Mouse (Mus musculus) small intestine, adult 2 months (tissue): Measurements from ENCODE around the gene Bnipl.

Experiments used
- CTCF ChIP-seq: fragments of 200-500 bp; IDR thresholded peaks from 2 replicates; pipeline ENCODE4 v1.5.1; 2012; ENCODE audit warnings: low read depth, mild to moderate bottlenecking, control low read depth, inconsistent platforms, low read length, moderate library complexity, mixed read lengths; ENCODE audit not compliant: insufficient replicate concordance, insufficient read length; ENCODE audit errors: extremely low read depth
- POLR2A ChIP-seq: fragments of 200-500 bp; IDR thresholded peaks from 2 replicates; pipeline ENCODE4 v1.6.1; 2012; ENCODE audit warnings: low read depth, mild to moderate bottlenecking, control low read depth, inconsistent platforms, low read length, moderate library complexity

DNA sequence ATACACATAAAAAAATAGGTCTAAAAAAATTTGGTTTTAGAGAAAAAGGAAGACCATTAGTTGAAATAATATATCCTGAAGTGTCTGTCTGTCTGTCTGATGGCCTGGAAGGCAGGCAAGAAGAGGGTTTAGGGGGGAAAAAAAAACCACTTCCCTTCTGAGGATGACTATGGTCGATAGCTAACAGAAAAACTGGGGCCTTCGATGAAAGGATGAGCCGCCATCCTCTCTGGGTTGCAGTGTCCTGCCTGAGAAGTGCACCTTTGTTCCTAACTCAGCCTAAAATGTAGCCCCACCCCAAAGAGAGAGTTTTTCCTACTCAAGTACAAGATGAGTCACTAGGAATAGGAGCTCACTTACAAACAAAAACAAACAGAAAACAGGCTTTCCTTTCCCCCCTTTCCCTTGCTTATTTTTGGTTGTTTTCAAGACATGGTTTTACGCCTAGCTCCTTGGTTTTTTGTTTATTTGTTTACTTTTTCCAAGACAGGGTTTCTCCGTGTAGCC lies 25.5 kb upstream of the Bnipl start:
- TF ChIP-seq CTCF, result no peak
- no peak for TF ChIP-seq POLR2A
